Mouse (Mus musculus) CH12.LX (cell line): ENCODE results near the gene Ppfia2. TPM values are rescaled to one million over a fixed set of nuclear protein-coding genes. Genes with fewer than 3 reads are reported as not detected.

Experiments
- DNase-seq: peaks from one replicate; pipeline ENCODE4 v3.0.0-alpha.2; 2013; ENCODE audit errors: extremely low read depth
- H3K27ac ChIP-seq: 2 replicates; pipeline ENCODE4 v1.5.1; 2012; ENCODE audit warnings: low read depth, mild to moderate bottlenecking, control low read depth, moderate library complexity; ENCODE audit not compliant: insufficient read depth
- H3K27me3 ChIP-seq: replicated peaks from 2 replicates; pipeline ENCODE3; 2012; ENCODE audit warnings: inconsistent platforms
- H3K36me3 ChIP-seq, 2 experiments: replicated peaks in 1 of 2; 2 replicates each; pipeline versions ENCODE3 to v1.6.1; 2012; ENCODE audit warnings: inconsistent platforms in 1 of 2, low read length in 1 of 2, mild to moderate bottlenecking in 1 of 2, mixed read lengths in 1 of 2, moderate library complexity in 1 of 2; ENCODE audit not compliant: control insufficient read depth in 1 of 2, insufficient read depth in 1 of 2
- H3K4me1 ChIP-seq, 2 experiments: 2 replicates each; pipeline ENCODE4 v1.6.1; 2012; ENCODE audit warnings: inconsistent platforms in 1 of 2, moderate library complexity in 1 of 2; ENCODE audit not compliant: insufficient read depth in 2 of 2, control insufficient read depth in 1 of 2
- H3K4me2 ChIP-seq: 2 replicates; pipeline ENCODE4 v1.6.1; 2012; ENCODE audit warnings: low read depth, mild to moderate bottlenecking, control low read depth; ENCODE audit not compliant: poor library complexity, insufficient read depth, severe bottlenecking
- H3K4me3 ChIP-seq, 3 experiments: fragments of 150-350 bp in 1 of 3; sonication (generic) in 1 of 3; replicated peaks in 1 of 3; 2 replicates each; pipeline versions ENCODE3 to v1.5.1; 2011 to 2012; ENCODE audit warnings: low read depth in 2 of 3, low read length in 2 of 3, mild to moderate bottlenecking in 2 of 3, moderate library complexity in 2 of 3, control low read depth in 1 of 3, improper control_type of control experiment in 1 of 3, inconsistent platforms in 1 of 3, mixed read lengths in 1 of 3; ENCODE audit not compliant: poor library complexity in 1 of 3
- H3K79me2 ChIP-seq: replicated peaks from 2 replicates; pipeline ENCODE4 v1.6.1; 2012; ENCODE audit warnings: mild to moderate bottlenecking, moderate library complexity; ENCODE audit not compliant: control insufficient read depth, poor library complexity, insufficient read depth, severe bottlenecking; ENCODE audit errors: extremely low read depth
- H3K9ac ChIP-seq: 2 replicates; pipeline ENCODE4 v1.6.1; 2012; ENCODE audit warnings: low read depth, mild to moderate bottlenecking, control low read depth, moderate library complexity; ENCODE audit not compliant: insufficient read depth
- H3K9me3 ChIP-seq: replicated peaks from 2 replicates; pipeline ENCODE3; 2012; ENCODE audit warnings: low read length, inconsistent platforms, mixed read lengths
- BHLHE40 ChIP-seq: IDR thresholded peaks from 2 replicates; pipeline ENCODE4 v1.6.1; 2011; ENCODE audit warnings: mild to moderate bottlenecking, low read depth, low read length, improper control_type of control experiment
- CHD1 ChIP-seq: IDR thresholded peaks from 2 replicates; pipeline ENCODE4 v1.6.1; 2012; ENCODE audit warnings: low read depth, low read length, improper control_type of control experiment, inconsistent platforms
- CHD2 ChIP-seq: IDR thresholded peaks from 2 replicates; pipeline ENCODE4 v1.6.1; 2011; ENCODE audit warnings: low read length, improper control_type of control experiment
- CTCF ChIP-seq, 2 experiments: IDR thresholded peaks in 1 of 2; conservative IDR thresholded peaks in 1 of 2; 2 replicates each; pipeline ENCODE4 v1.5.1; 2011 to 2012; ENCODE audit warnings: low read depth in 2 of 2, low read length in 2 of 2, improper control_type of control experiment in 1 of 2, inconsistent platforms in 1 of 2, mild to moderate bottlenecking in 1 of 2, moderate library complexity in 1 of 2
- EP300 ChIP-seq: IDR thresholded peaks from 2 replicates; pipeline ENCODE4 v1.6.1; 2011; ENCODE audit warnings: low read length, improper control_type of control experiment
- ETS1 ChIP-seq: conservative IDR thresholded peaks from 2 replicates; pipeline ENCODE4 v1.6.1; 2012; ENCODE audit warnings: low read depth, mild to moderate bottlenecking, inconsistent platforms, low read length, improper control_type of control experiment, moderate library complexity
- HCFC1 ChIP-seq: IDR thresholded peaks from 2 replicates; pipeline ENCODE4 v1.6.1; 2012; ENCODE audit warnings: low read depth, mild to moderate bottlenecking, inconsistent platforms, low read length, improper control_type of control experiment
- JUN ChIP-seq: IDR thresholded peaks from 2 replicates; pipeline ENCODE4 v1.6.1; 2011; ENCODE audit warnings: low read depth, mild to moderate bottlenecking, low read length, improper control_type of control experiment, moderate library complexity; ENCODE audit not compliant: insufficient read depth
- JUND ChIP-seq: conservative IDR thresholded peaks from 2 replicates; pipeline ENCODE4 v1.6.1; 2011; ENCODE audit warnings: low read depth, low read length, improper control_type of control experiment
- MAZ ChIP-seq: IDR thresholded peaks from 2 replicates; pipeline ENCODE4 v1.6.1; 2012; ENCODE audit warnings: low read depth, mild to moderate bottlenecking, inconsistent platforms, low read length, improper control_type of control experiment, moderate library complexity
- MYC ChIP-seq: IDR thresholded peaks from 2 replicates; pipeline ENCODE4 v1.6.1; 2011; ENCODE audit warnings: low read depth, mild to moderate bottlenecking, improper control_type of control experiment, low read length
- NELFE ChIP-seq: IDR thresholded peaks from 2 replicates; pipeline ENCODE4 v1.6.1; 2011; ENCODE audit warnings: low read depth, low read length, improper control_type of control experiment
- POLR2A ChIP-seq: IDR thresholded peaks from 2 replicates; pipeline ENCODE4 v1.6.1; 2011; ENCODE audit warnings: low read depth, mild to moderate bottlenecking, improper control_type of control experiment, low read length
- POLR2AphosphoS2 ChIP-seq: IDR thresholded peaks from 2 replicates; pipeline ENCODE4 v1.6.1; 2011; ENCODE audit warnings: low read depth, low read length, improper control_type of control experiment
- RAD21 ChIP-seq: IDR thresholded peaks from 2 replicates; pipeline ENCODE4 v1.6.1; 2011; ENCODE audit warnings: low read depth, mild to moderate bottlenecking, low read length, improper control_type of control experiment, moderate library complexity
- RCOR1 ChIP-seq: conservative IDR thresholded peaks from 2 replicates; pipeline ENCODE4 v1.6.1; 2012; ENCODE audit warnings: low read depth, mild to moderate bottlenecking, inconsistent platforms, low read length, improper control_type of control experiment
- SIN3A ChIP-seq: IDR thresholded peaks from 2 replicates; pipeline ENCODE4 v1.6.1; 2012; ENCODE audit warnings: low read length, improper control_type of control experiment, inconsistent platforms
- SMC3 ChIP-seq: IDR thresholded peaks from 2 replicates; pipeline ENCODE4 v1.6.1; 2011; ENCODE audit warnings: low read depth, low read length, improper control_type of control experiment
- TCF12 ChIP-seq: IDR thresholded peaks from 2 replicates; pipeline ENCODE4 v1.6.1; 2014; ENCODE audit warnings: low read depth, mild to moderate bottlenecking, inconsistent platforms, low read length, improper control_type of control experiment
- UBTF ChIP-seq: IDR thresholded peaks from 2 replicates; pipeline ENCODE4 v1.6.1; 2012; ENCODE audit warnings: low read depth, mild to moderate bottlenecking, inconsistent platforms, low read length, improper control_type of control experiment, moderate library complexity
- USF2 ChIP-seq: conservative IDR thresholded peaks from 2 replicates; pipeline ENCODE4 v1.6.1; 2011; ENCODE audit warnings: low read depth, low read length, improper control_type of control experiment
- ZC3H11A ChIP-seq: IDR thresholded peaks from 2 replicates; pipeline ENCODE4 v1.6.1; 2012; ENCODE audit warnings: low read depth, mild to moderate bottlenecking, inconsistent platforms, low read length, improper control_type of control experiment
- ZKSCAN1 ChIP-seq: IDR thresholded peaks from 2 replicates; pipeline ENCODE4 v1.6.1; 2012; ENCODE audit warnings: low read depth, inconsistent platforms, low read length, improper control_type of control experiment, borderline replicate concordance
- ZNF384 ChIP-seq: IDR thresholded peaks from 2 replicates; pipeline ENCODE4 v1.6.1; 2012; ENCODE audit warnings: low read depth, low read length, improper control_type of control experiment, inconsistent platforms
- dilution Hi-C: fragments of 300-500 bp; cut with MboI; formaldehyde crosslinking; loops from 2 replicates; pipeline ENCODE4 v1.14.3; 2020; ENCODE audit warnings: low sequenced_read_pairs; ENCODE audit not compliant: extremely low pct_unique_long_range_greater_than_20kb, extremely low pct_ligation_motif_present
- in situ Hi-C: fragments of 300-500 bp; cut with MboI; formaldehyde crosslinking; loops from 3 replicates; pipeline ENCODE4 v1.14.3; 2019; ENCODE audit warnings: low sequenced_read_pairs, low pct_ligation_motif_present, low pct_unique_long_range_greater_than_20kb, mixed read lengths
- polyA plus RNA-seq: library from polyadenylated mRNA; unstranded; fragments of >175 nt; gene quantifications from 2 replicates; pipeline ENCODE4 v1.2.1, GENCODE M21; 2012; ENCODE audit warnings: low read depth; ENCODE audit not compliant: insufficient read length
- total RNA-seq, 2 experiments: library from RNA; depleted of rRNA; stranded (reverse); fragments of 300-350 nt in 1 of 2; fragments of >200 nt in 1 of 2; gene quantifications; 2 replicates each; pipeline ENCODE4 v1.2.3; 2012 to 2014

Ppfia2 gene
- total and polyA plus RNA-seq, 3 experiments: not detected

DNA sequence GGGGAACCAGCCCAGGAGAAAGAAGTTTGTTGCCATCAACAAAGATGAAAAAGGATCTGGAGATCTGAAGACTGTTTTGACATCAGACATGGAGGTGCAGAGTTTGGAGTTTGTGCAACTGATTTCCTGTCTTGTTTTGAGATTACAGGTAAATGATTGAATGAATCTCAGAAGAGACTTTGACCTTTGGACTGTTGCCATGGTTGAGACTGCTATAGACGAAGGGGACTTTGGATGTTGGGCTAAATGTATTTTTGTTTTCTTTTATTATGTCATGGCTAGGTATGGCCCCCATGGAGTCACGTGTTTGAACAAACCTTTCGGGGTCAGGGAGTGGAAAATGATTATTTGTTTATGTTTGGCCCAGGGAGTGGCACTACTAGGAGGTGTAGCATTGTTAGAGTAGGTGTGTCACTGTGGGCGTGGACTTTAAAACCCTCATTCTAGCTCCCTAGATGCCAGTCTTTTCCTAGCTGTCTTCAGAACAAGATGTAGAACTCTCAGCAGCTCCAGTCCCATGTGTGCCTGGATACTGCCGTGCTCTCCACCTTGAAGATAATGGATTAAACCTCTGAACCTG lies 133.3 kb downstream of the Ppfia2 start:
- H3K9me3 ChIP-seq: peaks cover 34% of the 10 kb centered on the region
- H3K4me2 ChIP-seq: no peak overlapping the region
- dilution Hi-C loops: no loop called here
- no peak overlapping the region for H3K9ac ChIP-seq
- H3K4me3 ChIP-seq: no peak overlapping the region
- no peaks in the 10 kb centered on the region for H3K27me3 ChIP-seq
- no peaks in the 10 kb centered on the region for H3K36me3 ChIP-seq
- TF ChIP-seq UBTF: no peak
- no peak for TF ChIP-seq NELFE
- no peak for TF ChIP-seq USF2
- TF ChIP-seq POLR2AphosphoS2: no peak
- no peak for TF ChIP-seq HCFC1
- TF ChIP-seq ZKSCAN1: no peak
- no peak for TF ChIP-seq JUN
- TF ChIP-seq MYC: no peak
- TF ChIP-seq BHLHE40: no peak
- TF ChIP-seq CHD1: no peak
- TF ChIP-seq RAD21: no peak
- no peaks in the 10 kb centered on the region for H3K79me2 ChIP-seq
- H3K4me1 ChIP-seq: no peaks in the 10 kb centered on the region
- no peak for DNase-seq
- in situ Hi-C loops: no loop called here
- H3K27ac ChIP-seq: no peak overlapping the region

GRCm38 (mm10) chr10:106609177-106609981 lies 139.2 kb downstream of the Ppfia2 start:
- TF ChIP-seq RCOR1 (no peak), TCF12 (no peak), HCFC1 (no peak), JUND (no peak), MAZ (no peak), RAD21 (peak; percentile 37), USF2 (no peak), MYC (no peak), NELFE (no peak), SMC3 (no peak), POLR2AphosphoS2 (no peak), CHD2 (no peak), UBTF (no peak), SIN3A (no peak), CTCF (conservative IDR thresholded peaks at IDR 0.05 in 1 of 2, IDR thresholded peaks at IDR 0.05 in 1 of 2; ENCODE audit: low read depth in 2 of 2, low read length in 2 of 2) (peak in 1 of 2 experiments; percentile 29; a peak in 2 of 4 replicates), ZNF384 (peak; percentile 56), ETS1 (no peak), ZC3H11A (no peak), JUN (no peak), POLR2A (no peak), CHD1 (no peak), EP300 (no peak)
- Histone ChIP-seq H3K27me3 (no peaks in the 10 kb centered on the region), H3K4me2 (no peak overlapping the region), H3K9me3 (peaks cover 23% of the 10 kb centered on the region), H3K27ac (no peak overlapping the region), H3K36me3 (no peaks in the 10 kb centered on the region), H3K9ac (no peak overlapping the region), H3K4me1 (no peaks in the 10 kb centered on the region), H3K4me3 (no peak overlapping the region), H3K79me2 (no peaks in the 10 kb centered on the region)
- in situ Hi-C loops (no loop called here), dilution Hi-C loops (no loop called here)
- DNase-seq: no peak
